ENCODE assay signal across 8 mouse cellular contexts in genomic region chr16:45159389-45159716, GRCm38 (mm10). TPM values are rescaled to one million over a fixed set of nuclear protein-coding genes. Genes with fewer than 3 reads are reported as not detected.
DNase-seq lines count a peak whose midpoint lies in the region; ATAC-seq and TF ChIP-seq lines count a peak whose summit lies in the region.

No protein-coding gene starts in this region.

- TF ChIP-seq CTCF in CH12.LX (conservative IDR thresholded peaks at IDR 0.05 in 1 of 2, IDR thresholded peaks at IDR 0.05 in 1 of 2; ENCODE audit: low read depth in 2 of 2, low read length in 2 of 2), result no peak
- no peak for TF ChIP-seq CTCF in liver, embryonic 14.5 days (IDR thresholded peaks at IDR 0.05; ENCODE audit: low read depth)

- ATAC-seq in forebrain, embryonic 12.5 days (ENCODE audit: low FRiP score), result no peak
- ATAC-seq in liver, embryonic 14.5 days (ENCODE audit: insufficient read depth), result no peak

- no peaks in the 10 kb centered on the region for H3K27me3 ChIP-seq in heart, embryonic 10.5 days (ENCODE audit: insufficient read depth, poor library complexity, severe bottlenecking)
- H3K27me3 ChIP-seq in CH12.LX (replicated peaks), result no peaks in the 10 kb centered on the region
- H3K27me3 ChIP-seq in forebrain, embryonic 12.5 days, result no peaks in the 10 kb centered on the region
- no peaks in the 10 kb centered on the region for H3K27me3 ChIP-seq in liver, embryonic 14.5 days (ENCODE audit: control insufficient read depth, insufficient read depth, low read length)

- no peak for TF ChIP-seq POLR2A in CH12.LX (IDR thresholded peaks at IDR 0.05; ENCODE audit: low read depth, low read length)

- peak overlapping the region; percentile 47 for H3K9ac ChIP-seq in CH12.LX (ENCODE audit: insufficient read depth, low read depth)
- peak overlapping the region; percentile 88 for H3K9ac ChIP-seq in forebrain, embryonic 12.5 days
- peak overlapping the region; percentile 74 for H3K9ac ChIP-seq in liver, embryonic 14.5 days (replicated peaks)

- WGBS in heart, embryonic 10.5 days, result 5% methylated on average over 11 of the region's 11 CpGs
- whole genome bisulfite sequencing in forebrain, embryonic 12.5 days, result 8% methylated on average over 11 of the region's 11 CpGs
- WGBS in liver, embryonic 14.5 days (ENCODE audit: insufficient replicate concordance), result 2% methylated on average over 11 of the region's 11 CpGs

- H3K36me3 ChIP-seq in heart, embryonic 10.5 days, result peaks cover 13% of the 10 kb centered on the region; the same call in 1 of the 2 replicates
- peaks cover 4 to 45% of the 10 kb centered on the region in 2 experiments for H3K36me3 ChIP-seq in CH12.LX (replicated peaks in 1 of 2; ENCODE audit: control insufficient read depth in 1 of 2, insufficient read depth in 1 of 2, low read length in 1 of 2)
- peaks cover 9% of the 10 kb centered on the region; the same call in 1 of the 2 replicates for H3K36me3 ChIP-seq in forebrain, embryonic 12.5 days (replicated peaks)
- no peaks in the 10 kb centered on the region for H3K36me3 ChIP-seq in liver, embryonic 14.5 days (replicated peaks; ENCODE audit: control insufficient read depth, insufficient read depth, low read depth)

- peak overlapping the region; percentile 88 for H3K4me2 ChIP-seq in CH12.LX (ENCODE audit: insufficient read depth, low read depth, poor library complexity, severe bottlenecking)
- peak overlapping the region; percentile 85 for H3K4me2 ChIP-seq in forebrain, embryonic 12.5 days
- peak overlapping the region; percentile 92 for H3K4me2 ChIP-seq in liver, embryonic 14.5 days (ENCODE audit: low read depth)

- peak overlapping the region; percentile 92 for H3K27ac ChIP-seq in heart, embryonic 10.5 days
- peak overlapping the region; percentile 70 for H3K27ac ChIP-seq in CH12.LX (ENCODE audit: insufficient read depth, low read depth)
- peak overlapping the region; percentile 94 for H3K27ac ChIP-seq in forebrain, embryonic 12.5 days
- H3K27ac ChIP-seq in liver, embryonic 14.5 days, result peak overlapping the region; percentile 44; the same call in 1 of the 2 replicates

- no peaks in the 10 kb centered on the region for H3K9me3 ChIP-seq in heart, embryonic 10.5 days
- H3K9me3 ChIP-seq in CH12.LX (replicated peaks; ENCODE audit: low read length), result no peaks in the 10 kb centered on the region
- H3K9me3 ChIP-seq in forebrain, embryonic 12.5 days, result no peaks in the 10 kb centered on the region
- H3K9me3 ChIP-seq in liver, embryonic 14.5 days (ENCODE audit: control insufficient read depth, low read length), result no peaks in the 10 kb centered on the region

- no peak for DNase-seq in heart, embryonic 10.5 days (ENCODE audit: low spot score)
- no peak for DNase-seq in heart, adult 11 months
- DNase-seq in CH12.LX (ENCODE audit: extremely low read depth), result no peak
- DNase-seq in liver, embryonic 14.5 days (ENCODE audit: low read depth in 3 of 3, low spot score in 3 of 3), result peak in 1 of 3 experiments; percentile 9
- no peak for DNase-seq in right cerebral cortex, postnatal 25 days
- no peak for DNase-seq in left cerebral cortex, postnatal 36 days (ENCODE audit: low spot score in 2 of 2)
- no peak for DNase-seq in right cerebral cortex, postnatal 10 days (ENCODE audit: low spot score in 2 of 2)

- peaks cover 15% of the 10 kb centered on the region for H3K4me1 ChIP-seq in heart, embryonic 10.5 days
- H3K4me1 ChIP-seq in CH12.LX (ENCODE audit: control insufficient read depth in 1 of 2, insufficient read depth in 2 of 2), result peaks cover 4 to 31% of the 10 kb centered on the region in 2 experiments
- peaks cover 23% of the 10 kb centered on the region for H3K4me1 ChIP-seq in forebrain, embryonic 12.5 days
- H3K4me1 ChIP-seq in liver, embryonic 14.5 days (replicated peaks; ENCODE audit: control insufficient read depth in 2 of 2, insufficient read depth in 2 of 2, low read length in 1 of 2), result peaks cover 8 to 13% of the 10 kb centered on the region in 2 experiments; a peak in 3 of 4 replicates

- intact Hi-C loops in left cerebral cortex, postnatal 36 days (cut with DNase I), result loop anchor here (5.0 to 10.0 kb wide), 2 partner anchors 67 to 415 kb away; partner anchors contain the start of genes Ccdc80 and Gtpbp8

- no peak for TF ChIP-seq RAD21 in CH12.LX (IDR thresholded peaks at IDR 0.05; ENCODE audit: low read depth, low read length)

- dilution Hi-C loops in CH12.LX (cut with MboI; ENCODE audit: extremely low pct_ligation_motif_present, extremely low pct_unique_long_range_greater_than_20kb, low sequenced_read_pairs), result no loop called here

- peak; percentile 41; the same call in 1 of the 2 replicates for TF ChIP-seq EP300 in CH12.LX (IDR thresholded peaks at IDR 0.05; ENCODE audit: low read length)
- TF ChIP-seq EP300 in liver, embryonic 14.5 days (IDR thresholded peaks at IDR 0.05; ENCODE audit: low read depth), result no peak

- peak overlapping the region; percentile 95 for H3K4me3 ChIP-seq in heart, embryonic 10.5 days
- peak overlapping the region; percentile 87 to 97 (median 88) for H3K4me3 ChIP-seq in CH12.LX (replicated peaks in 1 of 3; ENCODE audit: low read depth in 2 of 3, low read length in 2 of 3, poor library complexity in 1 of 3)
- H3K4me3 ChIP-seq in forebrain, embryonic 12.5 days (replicated peaks), result peak overlapping the region; percentile 84
- H3K4me3 ChIP-seq in liver, embryonic 14.5 days (ENCODE audit: insufficient read depth in 1 of 2, low read depth in 2 of 2, low read length in 2 of 2), result peak overlapping the region; percentile 72 to 87

- peaks cover 18% of the 10 kb centered on the region for H3K79me2 ChIP-seq in CH12.LX (replicated peaks; ENCODE audit: control insufficient read depth, extremely low read depth, insufficient read depth, poor library complexity, severe bottlenecking)

- in situ Hi-C loops in CH12.LX (cut with MboI; ENCODE audit: low pct_ligation_motif_present, low pct_unique_long_range_greater_than_20kb, low sequenced_read_pairs), result no loop called here

TF ChIP-seq in CH12.LX, 34 proteins besides CTCF, POLR2A, EP300 and RAD21:
- TF ChIP-seq MAX (IDR thresholded peaks at IDR 0.05; ENCODE audit: low read length) (peak; percentile 67; the same call in 1 of the 2 replicates), MEF2A (IDR thresholded peaks at IDR 0.05; ENCODE audit: borderline replicate concordance, low read depth, low read length) (0 out of 2 replicates have a peak, but pooled peaks have one; percentile 25), CHD1 (IDR thresholded peaks at IDR 0.05; ENCODE audit: low read depth, low read length) (peak; percentile 82; the same call in 1 of the 2 replicates), KAT2A (IDR thresholded peaks at IDR 0.05; ENCODE audit: insufficient replicate concordance, low read length) (no peak), NRF1 (IDR thresholded peaks at IDR 0.05; ENCODE audit: low read depth, low read length) (0 out of 2 replicates have a peak, but pooled peaks have one; percentile 23), ELF1 (IDR thresholded peaks at IDR 0.05; ENCODE audit: low read depth, low read length) (0 out of 2 replicates have a peak, but pooled peaks have one; percentile 15)
TF ChIP-seq in CH12.LX: peak in this region for 5.

RNA-seq across cellular contexts. Expression of gene Atg3, which starts 0.8 kb away (rescaled TPM):
- polyA plus RNA-seq in heart, embryonic 10.5 days (2016; fragmentation: Nextera tagmentation; extraction: Ambion mirVana), result 35.6 and 39.6 TPM in 2 replicates
- total RNA-seq in CH12.LX (2012; rRNA removed), result 27.6 and 28.2 TPM in 2 replicates
- total RNA-seq in CH12.LX (2014; rRNA removed), result 43.0 and 46.3 TPM in 2 replicates
- polyA plus RNA-seq in CH12.LX (2012; ENCODE audit: insufficient read length, low read depth), result 67.5 and 68.3 TPM in 2 replicates
- 38.9 and 43.1 TPM in 2 replicates for polyA plus RNA-seq in forebrain, embryonic 12.5 days (2016; fragmentation: Nextera tagmentation; extraction: Ambion mirVana)
- 5.2 and 11.2 TPM in 2 replicates for polyA plus RNA-seq in liver, embryonic 14.5 days (2012; rRNA removed)
- 18.1 TPM in 2 replicates for polyA plus RNA-seq in liver, embryonic 14.5 days (2014; fragmentation: Nextera tagmentation; extraction: Ambion mirVana)
- total RNA-seq in left cerebral cortex, postnatal 36 days (2021), result 10 to 100 TPM; 40.0 to 43.6 TPM

RNA-seq across cellular contexts. Expression of gene Slc35a5, which starts 0.8 kb away (rescaled TPM):
- polyA plus RNA-seq in heart, embryonic 10.5 days (2016; fragmentation: Nextera tagmentation; extraction: Ambion mirVana), result 13.9 and 14.0 TPM in 2 replicates
- total RNA-seq in CH12.LX (2012; rRNA removed), result 6.1 and 7.4 TPM in 2 replicates
- total RNA-seq in CH12.LX (2014; rRNA removed), result 5.7 and 6.1 TPM in 2 replicates
- 11.8 and 14.8 TPM in 2 replicates for polyA plus RNA-seq in CH12.LX (2012; ENCODE audit: insufficient read length, low read depth)
- 20.5 and 22.0 TPM in 2 replicates for polyA plus RNA-seq in forebrain, embryonic 12.5 days (2016; fragmentation: Nextera tagmentation; extraction: Ambion mirVana)
- polyA plus RNA-seq in liver, embryonic 14.5 days (2012; rRNA removed), result 2.2 and 2.5 TPM in 2 replicates
- polyA plus RNA-seq in liver, embryonic 14.5 days (2014; fragmentation: Nextera tagmentation; extraction: Ambion mirVana), result 4.2 and 5.5 TPM in 2 replicates
- total RNA-seq in left cerebral cortex, postnatal 36 days (2021), result 10 to 100 TPM; 46.7 to 49.8 TPM

Comparison
In these comparisons a context has a peak if more than half of its experiments do, and no peak if none do; other contexts are left out.
1. H3K27ac ChIP-seq: peak in every context shown above with its lines; median percentile 94 in forebrain, embryonic 12.5 days; 92 in heart, embryonic 10.5 days; 70 in CH12.LX; 44 in liver, embryonic 14.5 days.